Mouse (Mus musculus) megakaryocyte-erythroid progenitor cell, adult 5 weeks (primary cell): Measurements from ENCODE around the gene Olfr661. TPM values are rescaled to one million over a fixed set of nuclear protein-coding genes. Genes with fewer than 3 reads are reported as not detected.

ENCODE experiments used
- polyA plus RNA-seq: library from polyadenylated mRNA; stranded (reverse); fragments of >175 nt; gene quantifications from 2 replicates; pipeline ENCODE4 v1.2.3, GENCODE M21; 2012

Olfr661 gene
- polyA plus RNA-seq: not detected in 2 replicates

DNA sequence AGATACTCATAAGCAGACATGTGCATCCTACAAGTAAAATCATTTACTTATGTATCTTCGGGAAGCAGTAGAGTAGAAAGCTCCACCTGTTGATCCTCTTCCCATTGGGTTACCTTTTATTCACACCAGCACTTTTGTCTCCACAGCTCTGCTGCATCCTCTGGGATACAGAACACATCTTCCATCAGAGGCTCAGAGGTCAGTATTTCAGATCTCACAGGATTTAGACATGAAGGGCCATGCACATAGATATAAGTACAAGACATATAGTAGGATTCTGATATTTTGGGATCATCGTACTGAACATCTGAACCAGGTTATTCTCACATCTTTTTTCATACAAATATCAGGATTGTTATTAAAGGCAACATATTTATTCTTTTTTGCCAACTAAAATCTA is at the start of gene Olfr661:
Olfr661 (plus strand) TSS at position 301 of the 400 bp plus-strand sequence.

DNA sequence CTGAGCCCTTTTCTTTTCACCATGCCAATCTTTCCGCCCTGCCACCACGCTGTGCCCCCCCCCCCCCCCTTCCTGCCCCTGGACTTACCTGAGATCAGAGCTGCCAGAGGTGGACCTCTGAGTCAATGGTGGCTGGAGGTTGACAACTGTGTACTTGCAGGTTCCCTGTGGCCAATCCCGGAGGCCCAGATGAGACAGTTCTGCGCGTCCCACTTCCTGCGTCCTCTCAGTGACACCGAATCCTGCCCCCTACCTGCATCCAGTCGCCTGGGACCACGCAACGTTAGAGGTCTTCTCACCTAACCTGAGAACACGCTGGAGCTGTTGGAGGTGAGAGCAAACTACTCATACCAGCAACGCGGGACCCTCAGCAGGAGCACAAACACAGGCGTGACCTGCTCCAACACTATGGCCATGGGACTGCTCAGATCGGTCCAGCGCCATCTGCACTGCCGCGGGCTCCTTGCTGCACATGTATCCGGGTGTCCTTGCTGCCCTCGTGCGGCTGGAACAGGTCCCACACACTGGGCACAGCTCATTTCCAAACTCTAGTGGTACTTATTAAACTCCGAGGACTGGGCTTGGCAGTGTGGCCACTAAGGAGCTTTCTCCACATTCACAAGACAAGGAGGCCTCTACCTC is 39.3 kb upstream of the Olfr661 start, which contains the start of gene Olfr658:
Olfr658 (minus strand) TSS at position 465 of the 642 bp plus-strand sequence.

DNA sequence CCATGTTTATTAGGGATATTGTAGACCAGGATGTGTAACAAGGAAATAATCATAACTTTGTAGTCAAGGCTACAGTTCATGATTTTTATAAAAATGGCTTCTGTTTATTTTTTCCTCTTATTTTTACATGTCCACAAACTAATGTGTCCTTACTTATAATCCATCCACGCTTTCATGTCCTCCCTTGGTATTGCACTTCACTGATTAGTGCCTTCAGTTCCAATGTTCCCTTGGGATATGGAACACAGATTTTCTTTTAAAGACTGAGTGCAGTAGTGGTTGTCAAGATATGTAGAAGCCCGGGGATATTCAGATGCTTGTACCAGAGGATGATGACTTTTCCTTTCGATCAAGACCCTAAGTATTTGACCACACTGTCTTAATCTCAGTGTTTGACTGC is 19.8 kb upstream of the Olfr661 start, which contains the start of gene Olfr659:
Olfr659 (plus strand) TSS at position 301 of the 400 bp plus-strand sequence.

Other genes with a start within 250 kb of the Olfr661 start
- 1.5 and 5.2 TPM in 2 replicates for gene Trim30a, start 221.3 kb upstream of the Olfr661 start, polyA plus RNA-seq
- gene Trim30d, start 178.7 kb upstream of the Olfr661 start, polyA plus RNA-seq: 0.48 and 0.60 TPM in 2 replicates
- not detected in 2 replicates for gene Olfr651, start 136.4 kb upstream of the Olfr661 start, polyA plus RNA-seq
- not detected in 2 replicates for gene Olfr652, start 125.6 kb upstream of the Olfr661 start, polyA plus RNA-seq
- gene Olfr653, start 109.2 kb upstream of the Olfr661 start, polyA plus RNA-seq: not detected in 2 replicates
- not detected in 2 replicates for gene Olfr654, start 99.5 kb upstream of the Olfr661 start, polyA plus RNA-seq
- not detected in 2 replicates for gene Olfr655, start 84.7 kb upstream of the Olfr661 start, polyA plus RNA-seq
- not detected in 2 replicates for gene Olfr656, start 72.5 kb upstream of the Olfr661 start, polyA plus RNA-seq
- not detected in 2 replicates for gene Olfr657, start 61.7 kb upstream of the Olfr661 start, polyA plus RNA-seq
- gene Olfr658, start 39.2 kb upstream of the Olfr661 start, polyA plus RNA-seq: not detected in 2 replicates
- 0.01 TPM in 1 of 2 replicates, not detected in the other for gene Olfr659, start 19.7 kb upstream of the Olfr661 start, polyA plus RNA-seq
- gene Usp17le, start 91.0 kb downstream of the Olfr661 start, polyA plus RNA-seq: not detected in 2 replicates
- not detected in 2 replicates for gene Usp17lb, start 156.1 kb downstream of the Olfr661 start, polyA plus RNA-seq
- gene Usp17la, start 170.5 kb downstream of the Olfr661 start, polyA plus RNA-seq: 0.03 and 0.09 TPM in 2 replicates
- gene Olfr665, start 191.5 kb downstream of the Olfr661 start, polyA plus RNA-seq: not detected in 2 replicates
- not detected in 2 replicates for gene Olfr666, start 209.5 kb downstream of the Olfr661 start, polyA plus RNA-seq
- not detected in 2 replicates for gene Olfr667, start 235.0 kb downstream of the Olfr661 start, polyA plus RNA-seq
- gene Olfr668, start 241.6 kb downstream of the Olfr661 start, polyA plus RNA-seq: not detected in 2 replicates
- not detected in 2 replicates for gene Olfr669, start 247.7 kb downstream of the Olfr661 start, polyA plus RNA-seq